Mouse (Mus musculus) liver, embryonic 14.5 days (tissue): ENCODE measurements around the gene Spag9. TPM values are rescaled to one million over a fixed set of nuclear protein-coding genes. Genes with fewer than 3 reads are reported as not detected.

Source experiments
- ATAC-seq: fragments of 200-750 bp; cut with Nextera tagmentation; 2 replicates; pipeline ENCODE4 v1.8.0; 2017; ENCODE audit warnings: moderate number of reproducible peaks, mild to moderate bottlenecking, moderate library complexity; ENCODE audit not compliant: insufficient read depth
- DNase-seq, 3 experiments: peaks; one replicate each; pipeline ENCODE4 v3.0.0-alpha.2; 2012 to 2013; ENCODE audit warnings: low read depth in 3 of 3, low spot score in 3 of 3
- H3K27ac ChIP-seq: fragments of 300-500 bp; sonication (generic); 2 replicates; pipeline ENCODE4 v1.5.1; 2014; ENCODE audit warnings: moderate library complexity, mild to moderate bottlenecking, control low read depth, inconsistent platforms
- H3K27me3 ChIP-seq: fragments of 300-500 bp; sonication (generic); 2 replicates; pipeline ENCODE4 v1.6.1; 2014; ENCODE audit warnings: mild to moderate bottlenecking, low read length, moderate library complexity; ENCODE audit not compliant: control insufficient read depth, insufficient read depth
- H3K36me3 ChIP-seq: fragments of 300-500 bp; sonication (generic); replicated peaks from 2 replicates; pipeline ENCODE4 v1.6.1; 2014; ENCODE audit warnings: low read depth; ENCODE audit not compliant: control insufficient read depth, insufficient read depth
- H3K4me1 ChIP-seq, 2 experiments: fragments of 200-500 bp in 1 of 2; fragments of 300-500 bp in 1 of 2; sonication (generic) in 1 of 2; replicated peaks; 2 replicates each; pipeline ENCODE4 v1.6.1; 2012 to 2014; ENCODE audit warnings: antibody characterized with exemption in 1 of 2, inconsistent platforms in 1 of 2, low read length in 1 of 2; ENCODE audit not compliant: control insufficient read depth in 2 of 2, insufficient read depth in 2 of 2
- H3K4me2 ChIP-seq: fragments of 300-500 bp; sonication (generic); 2 replicates; pipeline ENCODE4 v1.6.1; 2014; ENCODE audit warnings: low read depth, mild to moderate bottlenecking, control low read depth, moderate library complexity
- H3K4me3 ChIP-seq, 2 experiments: fragments of 200-500 bp in 1 of 2; fragments of 300-500 bp in 1 of 2; sonication (generic) in 1 of 2; 2 replicates each; pipeline ENCODE4 v1.5.1; 2012 to 2014; ENCODE audit warnings: low read depth in 2 of 2, low read length in 2 of 2, mild to moderate bottlenecking in 2 of 2, control low read depth in 1 of 2, inconsistent platforms in 1 of 2, moderate library complexity in 1 of 2; ENCODE audit not compliant: insufficient read depth in 1 of 2
- H3K9ac ChIP-seq: fragments of 300-500 bp; sonication (generic); replicated peaks from 2 replicates; pipeline ENCODE4 v1.6.1; 2014; ENCODE audit warnings: mild to moderate bottlenecking, control low read depth, moderate library complexity
- H3K9me3 ChIP-seq: fragments of 300-500 bp; sonication (generic); 2 replicates; pipeline ENCODE4 v1.6.1; 2016; ENCODE audit warnings: low read length, mixed read lengths; ENCODE audit not compliant: control insufficient read depth
- CTCF ChIP-seq: IDR thresholded peaks from 2 replicates; pipeline ENCODE4 v1.5.1; 2016; ENCODE audit warnings: antibody characterized with exemption, low read depth, control low read depth
- EP300 ChIP-seq: IDR thresholded peaks from 2 replicates; pipeline ENCODE4 v1.6.1; 2016; ENCODE audit warnings: antibody characterized with exemption, low read depth
- WGBS: fragments of 180-500 bp; shearing (Covaris S2); extraction: QIAGEN DNeasy Blood & Tissue Kit; methylation state at CpG from one replicate; pipeline ENCODE4 v1.1.7; 2014; ENCODE audit not compliant: insufficient replicate concordance; 5-methylcytosine and 5-hydroxymethylcytosine counted together
- polyA plus RNA-seq, 2 experiments: library from polyadenylated mRNA; depleted of rRNA in 1 of 2; stranded (reverse) in 1 of 2; unstranded in 1 of 2; fragments of >200 nt; fragmentation: Nextera tagmentation in 1 of 2; extraction: Ambion mirVana in 1 of 2; gene quantifications; 2 replicates each; pipeline versions ENCODE4 v1.2.1 to v1.2.3; 2012 to 2014

Spag9 gene
- polyA plus RNA-seq, 2 experiments = 6.9 to 10.8 TPM

GRCm38 (mm10) chr11:94158521-94158920 lies 162.6 kb downstream of the Spag9 start:
- H3K4me1 ChIP-seq = peaks cover 0 to 6% of the 10 kb centered on the region in 2 experiments; a peak in 2 of 4 replicates
- H3K27ac ChIP-seq = no peak overlapping the region
- no peak overlapping the region for H3K4me2 ChIP-seq
- H3K27me3 ChIP-seq = no peaks in the 10 kb centered on the region
- 39% methylated on average over 14 of the region's 14 CpGs for WGBS
- ATAC-seq (no peak), DNase-seq (no peak)
- H3K9ac ChIP-seq = no peak overlapping the region
- no peaks in the 10 kb centered on the region for H3K36me3 ChIP-seq
- TF ChIP-seq EP300 (no peak), CTCF (no peak)
- no peaks in the 10 kb centered on the region for H3K9me3 ChIP-seq
- H3K4me3 ChIP-seq = no peak overlapping the region

- no peak for TF ChIP-seq EP300
- no peak for TF ChIP-seq CTCF
- DNase-seq (no peak), ATAC-seq (no peak)
- Histone ChIP-seq H3K4me2 (no peak overlapping the region), H3K4me3 (no peak overlapping the region), H3K4me1 (peaks cover 0 to 6% of the 10 kb centered on the region in 2 experiments; a peak in 2 of 4 replicates), H3K36me3 (no peaks in the 10 kb centered on the region), H3K27me3 (no peaks in the 10 kb centered on the region), H3K9me3 (no peaks in the 10 kb centered on the region), H3K9ac (no peak overlapping the region), H3K27ac (no peak overlapping the region)
- 56% methylated on average over 14 of the region's 14 CpGs for whole genome bisulfite sequencing
Observed at GRCm38 (mm10) chr11:94159066-94159880, 163.4 kb downstream of the Spag9 start.

DNA sequence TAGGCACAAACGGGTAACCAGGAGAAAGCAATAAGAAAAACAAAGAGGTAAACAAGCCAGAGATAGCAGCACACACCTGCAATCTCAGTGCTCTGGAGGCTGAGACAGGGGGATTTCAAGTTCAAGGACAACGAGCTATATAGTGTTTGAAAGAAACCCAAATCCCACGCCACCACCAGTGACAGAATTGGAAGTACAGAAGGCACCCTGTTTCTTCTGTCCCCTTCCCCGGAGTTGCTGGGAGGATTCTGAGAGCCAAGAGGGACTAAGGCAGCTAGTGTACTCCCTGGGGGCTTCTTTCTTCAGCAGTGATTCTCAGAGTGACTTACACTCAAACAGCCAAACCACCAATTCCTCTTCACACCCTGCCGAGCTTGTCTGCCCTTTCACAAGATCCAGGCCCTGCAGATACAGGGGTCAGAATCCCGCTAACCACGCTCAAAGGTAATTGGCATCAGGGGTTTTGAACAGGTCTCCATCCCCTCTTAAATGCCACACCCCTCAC lies 164.1 kb downstream of the Spag9 start:
- no peak overlapping the region for H3K27ac ChIP-seq
- H3K36me3 ChIP-seq = no peaks in the 10 kb centered on the region
- WGBS = 52% methylated on average over 7 of the region's 7 CpGs
- no peak overlapping the region for H3K9ac ChIP-seq
- H3K4me3 ChIP-seq = no peak overlapping the region
- H3K9me3 ChIP-seq = no peaks in the 10 kb centered on the region
- peaks cover 0 to 6% of the 10 kb centered on the region in 2 experiments; a peak in 2 of 4 replicates for H3K4me1 ChIP-seq
- TF ChIP-seq EP300 (no peak), CTCF (no peak)
- ATAC-seq (no peak), DNase-seq (no peak)
- no peak overlapping the region for H3K4me2 ChIP-seq
- H3K27me3 ChIP-seq = no peaks in the 10 kb centered on the region

- H3K4me3 ChIP-seq = no peak overlapping the region
- H3K4me2 ChIP-seq = peak overlapping the region; percentile 2; the same call in 1 of the 2 replicates
- no peaks in the 10 kb centered on the region for H3K9me3 ChIP-seq
- no peaks in the 10 kb centered on the region for H3K27me3 ChIP-seq
- TF ChIP-seq EP300 (no peak), CTCF (no peak)
- H3K9ac ChIP-seq = no peak overlapping the region
- H3K36me3 ChIP-seq = no peaks in the 10 kb centered on the region
- 14% methylated on average over 23 of the region's 23 CpGs for WGBS
- no peak overlapping the region for H3K27ac ChIP-seq
- DNase-seq (peak in 2 of 3 experiments; percentile 22 to 33), ATAC-seq (peak; percentile 57; the same call in 1 of the 2 replicates)
- H3K4me1 ChIP-seq = peaks cover 0 to 6% of the 10 kb centered on the region in 2 experiments; a peak in 2 of 4 replicates
Observed at GRCm38 (mm10) chr11:94160443-94161266, 164.8 kb downstream of the Spag9 start.
